Mouse (Mus musculus): ENCODE data around the gene Stk10. TPM values are rescaled to one million over a fixed set of nuclear protein-coding genes. Genes with fewer than 3 reads are reported as not detected.

The Stk10 gene
- polyA plus RNA-seq, 2 experiments = 1.9 to 4.9 TPM

GRCm38 (mm10) chr11:32605907-32606306, 72.8 kb downstream of the Stk10 start:
- Histone ChIP-seq H3K9ac (replicated peaks) (no peak overlapping the region), H3K36me3 (replicated peaks; ENCODE audit: control insufficient read depth, insufficient read depth, low read depth) (no peaks in the 10 kb centered on the region), H3K9me3 (ENCODE audit: control insufficient read depth, low read length) (no peaks in the 10 kb centered on the region), H3K27me3 (ENCODE audit: control insufficient read depth, insufficient read depth, low read length) (no peaks in the 10 kb centered on the region), H3K4me3 (ENCODE audit: insufficient read depth in 1 of 2, low read depth in 2 of 2, low read length in 2 of 2) (no peak overlapping the region), H3K4me1 (replicated peaks; ENCODE audit: control insufficient read depth in 2 of 2, insufficient read depth in 2 of 2, low read length in 1 of 2) (peaks cover 0 to 7% of the 10 kb centered on the region in 2 experiments; a peak in 2 of 4 replicates), H3K4me2 (ENCODE audit: low read depth) (no peak overlapping the region), H3K27ac (no peak overlapping the region)
- WGBS (ENCODE audit: insufficient replicate concordance) = 89% methylated on average over 3 of the region's 3 CpGs
- ATAC-seq (ENCODE audit: insufficient read depth) = no peak
- TF ChIP-seq CTCF (IDR thresholded peaks at IDR 0.05; ENCODE audit: low read depth) = no peak
- TF ChIP-seq EP300 (IDR thresholded peaks at IDR 0.05; ENCODE audit: low read depth) = no peak
- no peak for DNase-seq (ENCODE audit: low read depth in 3 of 3, low spot score in 3 of 3)

GRCm38 (mm10) chr11:32607319-32607718, 74.2 kb downstream of the Stk10 start:
- no peak for TF ChIP-seq EP300 (IDR thresholded peaks at IDR 0.05; ENCODE audit: low read depth)
- no peak for TF ChIP-seq CTCF (IDR thresholded peaks at IDR 0.05; ENCODE audit: low read depth)
- no peak for ATAC-seq (ENCODE audit: insufficient read depth)
- H3K27me3 ChIP-seq (ENCODE audit: control insufficient read depth, insufficient read depth, low read length) = no peaks in the 10 kb centered on the region
- no peak overlapping the region for H3K9ac ChIP-seq (replicated peaks)
- no peak overlapping the region for H3K4me3 ChIP-seq (ENCODE audit: insufficient read depth in 1 of 2, low read depth in 2 of 2, low read length in 2 of 2)
- H3K4me2 ChIP-seq (ENCODE audit: low read depth) = no peak overlapping the region
- H3K4me1 ChIP-seq (replicated peaks; ENCODE audit: control insufficient read depth in 2 of 2, insufficient read depth in 2 of 2, low read length in 1 of 2) = no peaks in the 10 kb centered on the region
- no peaks in the 10 kb centered on the region for H3K9me3 ChIP-seq (ENCODE audit: control insufficient read depth, low read length)
- no peak overlapping the region for H3K27ac ChIP-seq
- no peaks in the 10 kb centered on the region for H3K36me3 ChIP-seq (replicated peaks; ENCODE audit: control insufficient read depth, insufficient read depth, low read depth)
- DNase-seq (ENCODE audit: low read depth in 3 of 3, low spot score in 3 of 3) = no peak

DNA sequence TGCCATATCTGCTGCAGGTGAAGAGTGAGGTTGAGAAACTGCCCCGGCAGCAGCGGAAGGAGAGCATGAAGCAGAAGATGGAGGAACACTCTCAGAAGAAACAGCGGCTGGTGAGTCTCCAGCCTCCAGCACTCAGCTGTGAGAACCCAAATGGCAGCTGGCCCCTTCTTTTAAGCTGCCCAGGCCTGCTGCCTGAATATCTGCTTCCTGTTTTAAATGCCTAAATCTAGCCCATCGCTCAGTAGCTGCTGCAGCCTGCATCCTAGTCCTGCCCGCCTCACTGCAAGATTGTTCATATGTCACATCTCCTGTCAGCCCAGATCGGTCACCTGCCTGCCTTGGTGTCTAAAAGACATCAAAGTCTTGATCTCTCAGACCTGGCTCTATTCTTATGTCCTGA, 77.5 kb downstream of the Stk10 start:
- DNase-seq (ENCODE audit: low read depth in 3 of 3, low spot score in 3 of 3) (no peak), ATAC-seq (ENCODE audit: insufficient read depth) (no peak)
- H3K9me3 ChIP-seq (ENCODE audit: control insufficient read depth, low read length) = no peaks in the 10 kb centered on the region
- H3K4me3 ChIP-seq (ENCODE audit: insufficient read depth in 1 of 2, low read depth in 2 of 2, low read length in 2 of 2) = no peak overlapping the region
- no peak overlapping the region for H3K27ac ChIP-seq
- no peaks in the 10 kb centered on the region for H3K36me3 ChIP-seq (replicated peaks; ENCODE audit: control insufficient read depth, insufficient read depth, low read depth)
- H3K4me1 ChIP-seq (replicated peaks; ENCODE audit: control insufficient read depth in 2 of 2, insufficient read depth in 2 of 2, low read length in 1 of 2) = no peaks in the 10 kb centered on the region
- TF ChIP-seq EP300 (IDR thresholded peaks at IDR 0.05; ENCODE audit: low read depth) (no peak), CTCF (IDR thresholded peaks at IDR 0.05; ENCODE audit: low read depth) (no peak)
- H3K4me2 ChIP-seq (ENCODE audit: low read depth) = no peak overlapping the region
- no peaks in the 10 kb centered on the region for H3K27me3 ChIP-seq (ENCODE audit: control insufficient read depth, insufficient read depth, low read length)
- 77% methylated on average over 6 of the region's 6 CpGs for WGBS (ENCODE audit: insufficient replicate concordance)
- no peak overlapping the region for H3K9ac ChIP-seq (replicated peaks)

DNA sequence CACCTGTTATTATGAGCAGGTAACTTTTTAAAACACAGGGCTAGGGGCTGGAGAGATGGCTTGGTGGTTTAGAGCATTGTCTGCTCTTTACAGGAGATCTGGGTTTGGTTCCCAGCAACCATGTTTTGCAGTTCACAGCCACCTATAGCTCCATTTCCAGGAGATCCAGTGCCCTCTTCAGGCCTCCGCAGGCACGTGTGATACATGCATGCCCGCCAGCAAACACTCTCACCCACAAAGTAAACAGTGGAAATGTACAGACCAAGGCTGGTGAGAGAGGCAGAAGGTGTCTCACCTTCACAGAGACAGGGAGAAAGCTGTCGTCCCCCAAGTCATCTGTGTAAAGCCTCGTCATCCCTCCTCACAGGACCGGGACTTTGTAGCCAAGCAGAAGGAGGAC, 79.2 kb downstream of the Stk10 start:
- Histone ChIP-seq H3K4me2 (ENCODE audit: low read depth) (no peak overlapping the region), H3K36me3 (replicated peaks; ENCODE audit: control insufficient read depth, insufficient read depth, low read depth) (no peaks in the 10 kb centered on the region), H3K27ac (no peak overlapping the region), H3K9me3 (ENCODE audit: control insufficient read depth, low read length) (no peaks in the 10 kb centered on the region), H3K4me3 (ENCODE audit: insufficient read depth in 1 of 2, low read depth in 2 of 2, low read length in 2 of 2) (no peak overlapping the region), H3K4me1 (replicated peaks; ENCODE audit: control insufficient read depth in 2 of 2, insufficient read depth in 2 of 2, low read length in 1 of 2) (no peaks in the 10 kb centered on the region), H3K9ac (replicated peaks) (no peak overlapping the region), H3K27me3 (ENCODE audit: control insufficient read depth, insufficient read depth, low read length) (no peaks in the 10 kb centered on the region)
- WGBS (ENCODE audit: insufficient replicate concordance) = 76% methylated on average over 6 of the region's 6 CpGs
- TF ChIP-seq CTCF (IDR thresholded peaks at IDR 0.05; ENCODE audit: low read depth) (no peak), EP300 (IDR thresholded peaks at IDR 0.05; ENCODE audit: low read depth) (no peak)
- ATAC-seq (ENCODE audit: insufficient read depth) (no peak), DNase-seq (ENCODE audit: low read depth in 3 of 3, low spot score in 3 of 3) (no peak)

GRCm38 (mm10) chr11:32614463-32614862, 81.4 kb downstream of the Stk10 start:
- no peak overlapping the region for H3K27ac ChIP-seq
- 92% methylated on average over 29 of the region's 29 CpGs for WGBS (ENCODE audit: insufficient replicate concordance)
- no peaks in the 10 kb centered on the region for H3K9me3 ChIP-seq (ENCODE audit: control insufficient read depth, low read length)
- no peaks in the 10 kb centered on the region for H3K27me3 ChIP-seq (ENCODE audit: control insufficient read depth, insufficient read depth, low read length)
- no peak for DNase-seq (ENCODE audit: low read depth in 3 of 3, low spot score in 3 of 3)
- ATAC-seq (ENCODE audit: insufficient read depth) = no peak
- H3K36me3 ChIP-seq (replicated peaks; ENCODE audit: control insufficient read depth, insufficient read depth, low read depth) = no peaks in the 10 kb centered on the region
- H3K4me3 ChIP-seq (ENCODE audit: insufficient read depth in 1 of 2, low read depth in 2 of 2, low read length in 2 of 2) = no peak overlapping the region
- no peak overlapping the region for H3K4me2 ChIP-seq (ENCODE audit: low read depth)
- peaks cover 0 to 4% of the 10 kb centered on the region in 2 experiments; a peak in 2 of 4 replicates for H3K4me1 ChIP-seq (replicated peaks; ENCODE audit: control insufficient read depth in 2 of 2, insufficient read depth in 2 of 2, low read length in 1 of 2)
- TF ChIP-seq EP300 (IDR thresholded peaks at IDR 0.05; ENCODE audit: low read depth) = no peak
- no peak for TF ChIP-seq CTCF (IDR thresholded peaks at IDR 0.05; ENCODE audit: low read depth)
- H3K9ac ChIP-seq (replicated peaks) = no peak overlapping the region

Measured in liver, embryonic 14.5 days (tissue).